Mouse (Mus musculus): ENCODE data around the gene Atcay. TPM values are rescaled to one million over a fixed set of nuclear protein-coding genes. Genes with fewer than 3 reads are reported as not detected.
"Not testable (repeated sequence)": the region's sequence is repeated elsewhere in the genome, so short reads cannot be mapped to it uniquely, and the experiment has no call there.

Gene Atcay
- total and polyA plus RNA-seq, 2 experiments, result not detected

GRCm38 (mm10) chr10:81187161-81187560 lies 43.5 kb downstream of the Atcay start:
- H3K9ac ChIP-seq (ENCODE audit: low read depth, low read length), result no peak overlapping the region
- 97% methylated on average over 9 of the region's 9 CpGs for WGBS
- H3K79me2 ChIP-seq (ENCODE audit: control insufficient read depth, insufficient read depth, low read length), result peaks cover 9% of the 10 kb centered on the region; the same call in 1 of the 2 replicates
- no peak for TF ChIP-seq POLR2A (IDR thresholded peaks at IDR 0.05; ENCODE audit: extremely low read depth, insufficient read depth, low read length)
- no peak for TF ChIP-seq CTCF (IDR thresholded peaks at IDR 0.05; ENCODE audit: low read depth, low read length)
- peaks cover 2% of the 10 kb centered on the region; the same call in 1 of the 2 replicates for H3K36me3 ChIP-seq (ENCODE audit: control insufficient read depth, insufficient read depth, low read length)
- no peaks in the 10 kb centered on the region for H3K27me3 ChIP-seq (ENCODE audit: control insufficient read depth, insufficient read depth, low read length)
- H3K4me1 ChIP-seq (ENCODE audit: control insufficient read depth, insufficient read depth, low read length), result peaks cover 11% of the 10 kb centered on the region
- H3K4me3 ChIP-seq (ENCODE audit: insufficient read depth, low read depth, low read length), result no peak overlapping the region
- no peak overlapping the region for H3K27ac ChIP-seq (replicated peaks; ENCODE audit: insufficient read depth, low read depth, low read length)
- no peak for DNase-seq (ENCODE audit: extremely low read depth, low read depth, low spot score)

DNA sequence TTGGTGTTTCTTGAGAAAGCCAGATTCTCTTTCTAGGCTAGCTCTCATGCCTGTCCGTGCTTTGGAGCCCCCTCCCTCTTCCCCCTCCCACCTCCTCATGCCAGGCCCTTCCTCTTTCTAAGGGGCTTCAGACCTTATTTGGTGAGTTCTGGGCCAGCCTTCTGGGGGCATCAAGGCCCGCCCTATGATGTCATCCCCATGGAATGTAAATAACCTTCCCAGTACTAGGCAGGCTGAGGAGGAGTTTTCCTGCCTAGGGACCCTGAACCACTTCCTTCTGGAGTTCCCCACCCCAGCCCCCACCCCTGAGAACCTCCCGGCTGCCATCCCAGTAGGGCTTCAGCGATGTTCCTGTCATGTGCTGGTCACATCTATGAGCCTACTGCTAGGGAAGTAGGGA lies 45.9 kb downstream of the Atcay start:
- no peak overlapping the region for H3K27ac ChIP-seq (replicated peaks; ENCODE audit: insufficient read depth, low read depth, low read length)
- WGBS, result 66% methylated on average over 4 of the region's 4 CpGs

DNA sequence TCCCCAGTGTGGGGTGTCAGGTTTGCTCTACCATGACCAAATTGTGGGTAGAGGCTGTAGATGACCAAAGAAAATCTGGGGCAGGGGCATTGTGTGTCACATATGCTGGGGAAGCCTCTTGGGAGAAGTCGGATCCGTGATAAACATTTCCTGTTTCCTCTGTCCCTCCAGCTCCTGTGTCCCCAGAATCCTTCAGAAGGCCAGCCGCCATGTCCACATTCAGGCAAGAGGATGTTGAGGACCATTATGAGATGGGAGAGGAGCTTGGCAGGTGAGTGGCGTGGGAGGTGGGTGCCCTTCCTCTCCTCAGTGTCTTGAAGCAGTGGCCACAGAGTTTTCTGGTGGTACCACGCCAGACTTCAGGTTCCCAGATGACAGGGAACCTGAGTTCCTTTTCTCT lies 46.8 kb downstream of the Atcay start, which contains the start of gene 4930442H23Rik:
TSS of gene 4930442H23Rik (minus strand) at position 45 of the 400 bp plus-strand sequence.
- no peak for DNase-seq (ENCODE audit: extremely low read depth, low read depth, low spot score)
- H3K36me3 ChIP-seq (ENCODE audit: control insufficient read depth, insufficient read depth, low read length), result peaks cover 32% of the 10 kb centered on the region
- H3K4me1 ChIP-seq (ENCODE audit: control insufficient read depth, insufficient read depth, low read length), result peaks cover 9% of the 10 kb centered on the region
- H3K27ac ChIP-seq (replicated peaks; ENCODE audit: insufficient read depth, low read depth, low read length), result peak within 1 kb of the TSS; percentile 64
- H3K79me2 ChIP-seq (ENCODE audit: control insufficient read depth, insufficient read depth, low read length), result peaks cover 9% of the 10 kb centered on the region; the same call in 1 of the 2 replicates
- peak within 1 kb of the TSS; percentile 66 for H3K4me3 ChIP-seq (ENCODE audit: insufficient read depth, low read depth, low read length)
- no peak for TF ChIP-seq CTCF (IDR thresholded peaks at IDR 0.05; ENCODE audit: low read depth, low read length)
- no peak for TF ChIP-seq POLR2A (IDR thresholded peaks at IDR 0.05; ENCODE audit: extremely low read depth, insufficient read depth, low read length)
- H3K9ac ChIP-seq (ENCODE audit: low read depth, low read length), result peak within 1 kb of the TSS; percentile 76
- 82% methylated on average over 5 of the region's 5 CpGs for WGBS
- no peaks in the 10 kb centered on the region for H3K27me3 ChIP-seq (ENCODE audit: control insufficient read depth, insufficient read depth, low read length)

More for the DNA sequence above, 45.9 kb downstream of the Atcay start:
- Histone ChIP-seq H3K36me3 (ENCODE audit: control insufficient read depth, insufficient read depth, low read length) (peaks cover 22% of the 10 kb centered on the region), H3K4me1 (ENCODE audit: control insufficient read depth, insufficient read depth, low read length) (peaks cover 6% of the 10 kb centered on the region), H3K4me3 (ENCODE audit: insufficient read depth, low read depth, low read length) (no peak overlapping the region), H3K9ac (ENCODE audit: low read depth, low read length) (no peak overlapping the region), H3K79me2 (ENCODE audit: control insufficient read depth, insufficient read depth, low read length) (peaks cover 9% of the 10 kb centered on the region; the same call in 1 of the 2 replicates), H3K27me3 (ENCODE audit: control insufficient read depth, insufficient read depth, low read length) (no peaks in the 10 kb centered on the region)
- no peak for DNase-seq (ENCODE audit: extremely low read depth, low read depth, low spot score)
- TF ChIP-seq POLR2A (IDR thresholded peaks at IDR 0.05; ENCODE audit: extremely low read depth, insufficient read depth, low read length), result no peak
- TF ChIP-seq CTCF (IDR thresholded peaks at IDR 0.05; ENCODE audit: low read depth, low read length), result no peak

DNA sequence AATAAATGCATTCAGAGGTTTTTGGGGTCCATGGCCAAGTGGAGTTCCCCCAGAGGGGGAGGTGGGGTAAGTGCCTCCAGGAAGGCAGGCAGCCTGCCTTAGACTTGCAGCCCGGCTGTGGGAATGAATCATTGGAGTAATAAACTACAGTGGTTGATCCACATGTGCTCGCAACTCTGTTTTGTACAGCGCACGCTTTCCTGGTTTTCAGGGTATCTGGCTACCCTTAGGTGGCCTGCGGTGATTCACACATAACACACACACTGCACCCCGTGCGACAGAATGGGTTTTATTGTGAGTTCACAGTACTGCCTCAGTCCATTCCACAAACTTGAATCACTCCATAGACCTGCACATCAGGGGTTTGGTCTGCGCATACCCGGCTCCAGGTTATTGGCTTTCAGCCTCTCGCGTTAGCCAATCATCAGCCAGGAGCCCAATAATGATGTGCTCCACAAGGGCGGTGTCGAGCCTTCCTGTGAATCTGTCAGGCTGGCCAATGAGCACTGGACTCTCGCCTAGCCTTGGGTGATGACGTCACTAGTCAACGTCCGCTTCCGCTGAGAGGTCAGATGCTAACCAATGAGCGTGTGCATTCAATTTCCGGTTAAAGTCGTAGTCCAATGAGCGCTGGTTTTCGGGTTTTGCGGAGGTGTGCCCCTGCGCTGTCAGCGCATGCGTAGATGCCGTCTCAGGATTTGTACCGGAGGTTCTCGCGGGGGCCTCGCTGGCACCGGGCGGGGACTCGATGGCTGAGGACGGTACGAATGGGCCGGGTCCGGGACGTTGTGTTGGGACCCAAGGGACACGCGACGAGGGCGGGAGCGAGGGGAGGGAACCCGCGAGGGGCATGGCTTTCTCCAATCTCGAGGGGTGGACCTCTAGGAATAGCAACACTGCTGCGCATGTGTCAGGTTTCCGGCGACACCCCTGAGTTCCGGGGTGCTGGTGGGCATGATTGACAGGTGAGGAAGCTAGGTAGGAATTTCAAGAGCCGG lies 48.0 kb downstream of the Atcay start, which contains the start of gene Dapk3:
TSS of gene Dapk3 (plus strand) at position 670 of the 998 bp plus-strand sequence.
- Histone ChIP-seq H3K36me3 (ENCODE audit: control insufficient read depth, insufficient read depth, low read length) (peaks cover 43% of the 10 kb centered on the region), H3K4me1 (ENCODE audit: control insufficient read depth, insufficient read depth, low read length) (peaks cover 19% of the 10 kb centered on the region)

DNA sequence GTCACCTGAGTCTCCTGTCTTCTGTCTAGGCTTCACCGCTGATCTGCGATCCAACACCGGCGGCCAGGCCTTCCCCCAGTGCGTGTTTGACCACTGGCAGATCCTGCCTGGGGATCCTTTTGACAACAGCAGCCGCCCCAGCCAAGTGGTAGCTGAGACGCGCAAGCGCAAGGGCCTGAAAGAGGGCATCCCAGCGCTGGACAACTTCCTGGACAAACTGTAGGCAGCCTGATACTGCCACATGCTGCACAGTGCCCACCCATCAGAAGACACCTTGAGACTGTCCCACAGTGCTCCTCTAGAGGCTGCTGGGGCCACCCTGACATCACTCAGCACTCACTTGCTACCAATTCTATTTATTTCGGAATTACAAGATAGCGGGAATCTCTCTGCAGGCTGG lies 48.8 kb downstream of the Atcay start:
- peaks cover 20% of the 10 kb centered on the region for H3K4me1 ChIP-seq (ENCODE audit: control insufficient read depth, insufficient read depth, low read length)
- not testable (repeated sequence) for H3K4me3 ChIP-seq (ENCODE audit: insufficient read depth, low read depth, low read length)

More for the DNA sequence above, 48.0 kb downstream of the Atcay start, which contains the start of gene Dapk3:
- Histone ChIP-seq H3K4me3 (ENCODE audit: insufficient read depth, low read depth, low read length) (peak within 1 kb of the TSS; percentile 66), H3K79me2 (ENCODE audit: control insufficient read depth, insufficient read depth, low read length) (peaks cover 18% of the 10 kb centered on the region), H3K9ac (ENCODE audit: low read depth, low read length) (peak within 1 kb of the TSS; percentile 76), H3K27ac (replicated peaks; ENCODE audit: insufficient read depth, low read depth, low read length) (peak within 1 kb of the TSS; percentile 64), H3K27me3 (ENCODE audit: control insufficient read depth, insufficient read depth, low read length) (no peaks in the 10 kb centered on the region)
- 8% methylated on average over 53 of the region's 53 CpGs for WGBS
- DNase-seq (ENCODE audit: extremely low read depth, low read depth, low spot score), result peak; percentile 99
- peak; percentile 29 for TF ChIP-seq POLR2A (IDR thresholded peaks at IDR 0.05; ENCODE audit: extremely low read depth, insufficient read depth, low read length)
- TF ChIP-seq CTCF (IDR thresholded peaks at IDR 0.05; ENCODE audit: low read depth, low read length), result no peak

More for the DNA sequence above, 48.8 kb downstream of the Atcay start:
- not testable (repeated sequence) for H3K9ac ChIP-seq (ENCODE audit: low read depth, low read length); H3K27ac ChIP-seq (replicated peaks; ENCODE audit: insufficient read depth, low read depth, low read length); H3K27me3 ChIP-seq (ENCODE audit: control insufficient read depth, insufficient read depth, low read length); DNase-seq (ENCODE audit: extremely low read depth, low read depth, low spot score)
- WGBS, result 84% methylated on average over 12 of the region's 12 CpGs
- Histone ChIP-seq H3K79me2 (ENCODE audit: control insufficient read depth, insufficient read depth, low read length) (peaks cover 25% of the 10 kb centered on the region), H3K36me3 (ENCODE audit: control insufficient read depth, insufficient read depth, low read length) (peaks cover 44% of the 10 kb centered on the region)

Data from liver, adult 2 months (tissue).